Mouse (Mus musculus): ENCODE results near the gene Pdzrn3.

The Pdzrn3 gene

GRCm38 (mm10) chr6:101251916-101252603 lies 125.6 kb downstream of the Pdzrn3 start:
- DNase-seq (ENCODE audit: low spot score) = no peak

GRCm38 (mm10) chr6:101251160-101251559 lies 126.5 kb downstream of the Pdzrn3 start:
- DNase-seq (ENCODE audit: low spot score) = no peak

- no peak for DNase-seq (ENCODE audit: low spot score)
Observed at GRCm38 (mm10) chr6:101246137-101246536, 131.6 kb downstream of the Pdzrn3 start.

- no peak for DNase-seq (ENCODE audit: low spot score)
Observed at GRCm38 (mm10) chr6:101244355-101244754, 133.3 kb downstream of the Pdzrn3 start.

- DNase-seq (ENCODE audit: low spot score) = no peak
Observed at GRCm38 (mm10) chr6:101243189-101243815, 134.4 kb downstream of the Pdzrn3 start.

- no peak for DNase-seq (ENCODE audit: low spot score)
Observed at GRCm38 (mm10) chr6:101236641-101237246, 141.0 kb downstream of the Pdzrn3 start.

- no peak for DNase-seq (ENCODE audit: low spot score)
Observed at GRCm38 (mm10) chr6:101236230-101236629, 141.5 kb downstream of the Pdzrn3 start.

- DNase-seq (ENCODE audit: low spot score) = no peak
Observed at GRCm38 (mm10) chr6:101234349-101234748, 143.3 kb downstream of the Pdzrn3 start.

- no peak for DNase-seq (ENCODE audit: low spot score)
Observed at GRCm38 (mm10) chr6:101233680-101234079, 144.0 kb downstream of the Pdzrn3 start.

GRCm38 (mm10) chr6:101227294-101227855 lies 150.3 kb downstream of the Pdzrn3 start:
- no peak for DNase-seq (ENCODE audit: low spot score)

GRCm38 (mm10) chr6:101220307-101220706 lies 157.4 kb downstream of the Pdzrn3 start:
- no peak for DNase-seq (ENCODE audit: low spot score)

- DNase-seq (ENCODE audit: low spot score) = no peak
Observed at GRCm38 (mm10) chr6:101219004-101219403, 158.7 kb downstream of the Pdzrn3 start.

- no peak for DNase-seq (ENCODE audit: low spot score)
Observed at GRCm38 (mm10) chr6:101218197-101218596, 159.5 kb downstream of the Pdzrn3 start.

- no peak for DNase-seq (ENCODE audit: low spot score)
Observed at GRCm38 (mm10) chr6:101217756-101218155, 159.9 kb downstream of the Pdzrn3 start.

GRCm38 (mm10) chr6:101215436-101215791 lies 162.3 kb downstream of the Pdzrn3 start:
- DNase-seq (ENCODE audit: low spot score) = no peak

GRCm38 (mm10) chr6:101214734-101215435 lies 162.8 kb downstream of the Pdzrn3 start:
- DNase-seq (ENCODE audit: low spot score) = no peak

GRCm38 (mm10) chr6:101213066-101213465 lies 164.6 kb downstream of the Pdzrn3 start:
- DNase-seq (ENCODE audit: low spot score) = no peak

GRCm38 (mm10) chr6:101212086-101212485 lies 165.6 kb downstream of the Pdzrn3 start:
- no peak for DNase-seq (ENCODE audit: low spot score)

- no peak for DNase-seq (ENCODE audit: low spot score)
Observed at GRCm38 (mm10) chr6:101211361-101211841, 166.3 kb downstream of the Pdzrn3 start.

GRCm38 (mm10) chr6:101198943-101199298 lies 178.8 kb downstream of the Pdzrn3 start:
- no peak for DNase-seq (ENCODE audit: low spot score)

- DNase-seq (ENCODE audit: low spot score) = no peak
Observed at GRCm38 (mm10) chr6:101198284-101198942, 179.3 kb downstream of the Pdzrn3 start.

- peak; percentile 8 for DNase-seq (ENCODE audit: low spot score)
Observed at GRCm38 (mm10) chr6:101197642-101198041, 180.1 kb downstream of the Pdzrn3 start.
